Mouse (Mus musculus): Measurements from ENCODE around the gene Sdk1.

DNA sequence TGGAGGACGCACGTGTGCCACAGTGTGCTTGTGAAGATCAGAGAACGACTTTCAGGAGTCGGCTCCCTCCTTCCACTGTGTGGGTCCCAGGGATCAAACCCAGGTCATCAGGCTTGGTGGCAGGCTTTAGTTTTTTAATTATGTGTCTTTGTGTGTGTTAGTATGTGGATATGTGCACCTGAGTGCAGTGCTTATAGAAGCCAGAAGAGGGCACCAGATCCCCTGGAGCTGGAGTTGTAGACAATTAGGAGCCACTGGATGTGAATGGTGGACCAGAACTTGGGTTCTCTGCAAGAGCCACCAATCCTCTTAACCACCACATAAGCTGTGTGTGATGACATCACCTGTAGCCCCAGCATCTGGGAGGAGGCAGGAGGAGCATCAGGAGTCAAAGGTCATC, 909.5 kb downstream of the Sdk1 start:
- TF ChIP-seq CTCF (IDR thresholded peaks at IDR 0.05; ENCODE audit: low read depth, low read length) (no peak), POLR2A (IDR thresholded peaks at IDR 0.05; ENCODE audit: borderline replicate concordance, low read depth, low read length) (no peak)

All from bone marrow macrophage, adult 2 months (primary cell).